Mouse (Mus musculus): Measurements from ENCODE around the gene Tcp10c.
"Not testable (repeated sequence)": the region's sequence is repeated elsewhere in the genome, so short reads cannot be mapped to it uniquely, and the experiment has no call there.

Gene Tcp10c

DNA sequence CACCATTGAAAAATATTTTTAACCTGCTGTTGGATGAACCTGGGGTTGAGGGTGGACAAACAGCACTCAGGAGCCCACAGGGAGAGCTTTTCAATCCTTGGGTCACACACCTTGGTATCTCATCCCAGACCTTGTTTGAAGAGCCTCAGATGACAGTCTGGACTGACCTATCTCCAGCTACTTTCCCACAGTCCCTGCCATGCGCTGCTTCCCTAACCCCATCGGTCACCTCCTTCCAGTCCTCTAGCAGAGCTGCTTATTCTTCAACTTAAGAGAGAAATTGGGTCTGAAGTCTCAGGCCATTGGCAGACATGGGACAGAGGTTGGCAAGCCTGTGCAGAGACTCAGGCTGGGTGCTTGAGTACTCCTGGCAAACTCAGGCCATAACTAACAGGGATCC is 26.9 kb downstream of the Tcp10c start:
- DNase-seq (ENCODE audit: low read depth in 1 of 2, low spot score in 2 of 2), result not testable (repeated sequence)

DNA sequence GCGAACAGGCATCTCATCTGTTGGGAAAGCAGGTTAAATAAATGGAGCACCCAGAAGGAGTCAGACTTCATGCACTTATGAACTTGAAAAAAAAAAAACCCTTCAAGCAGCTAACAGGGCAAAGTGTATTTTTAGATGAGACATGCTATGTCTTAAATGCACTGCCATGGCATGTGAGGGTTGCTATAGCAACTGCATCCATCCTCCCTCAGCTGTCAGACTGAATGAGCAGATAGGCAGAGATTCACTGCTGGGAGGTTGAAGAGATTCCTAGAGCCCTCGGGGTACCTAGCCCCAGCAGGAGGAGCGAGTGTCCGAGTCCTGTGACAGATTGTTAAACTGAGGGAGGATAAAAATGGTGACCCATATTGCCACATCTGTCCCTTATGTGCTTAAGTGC is 36.6 kb downstream of the Tcp10c start:
- not testable (repeated sequence) for DNase-seq (ENCODE audit: low read depth in 1 of 2, low spot score in 2 of 2)

GRCm38 (mm10) chr17:13399961-13400360 is 45.6 kb downstream of the Tcp10c start:
- not testable (repeated sequence) for DNase-seq (ENCODE audit: low read depth in 1 of 2, low spot score in 2 of 2)

DNA sequence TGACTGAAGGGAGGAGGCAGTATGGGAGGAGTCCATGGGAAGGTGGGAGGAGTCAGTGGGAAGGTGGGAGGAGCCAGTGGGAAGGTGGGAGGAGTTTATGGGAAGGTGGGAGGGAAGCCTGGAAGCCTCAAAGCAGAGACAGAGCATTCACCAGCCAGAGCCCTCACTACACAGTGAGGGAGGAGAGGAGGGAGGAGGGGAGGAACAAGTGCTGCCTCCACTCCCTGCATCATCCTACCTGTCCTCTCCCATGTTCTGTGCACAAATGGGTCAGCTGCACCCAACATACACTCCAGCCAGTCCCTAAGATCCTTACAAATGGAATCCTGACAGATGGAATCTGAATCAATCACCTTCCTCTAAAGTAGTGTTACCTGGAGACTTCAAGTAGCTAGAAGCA is 47.7 kb downstream of the Tcp10c start:
- not testable (repeated sequence) for DNase-seq (ENCODE audit: low read depth in 1 of 2, low spot score in 2 of 2)

- DNase-seq (ENCODE audit: low read depth in 1 of 2, low spot score in 2 of 2), result not testable (repeated sequence)
These were observed 49.3 kb downstream of the Tcp10c start for GRCm38 (mm10) chr17:13403527-13404131.

DNA sequence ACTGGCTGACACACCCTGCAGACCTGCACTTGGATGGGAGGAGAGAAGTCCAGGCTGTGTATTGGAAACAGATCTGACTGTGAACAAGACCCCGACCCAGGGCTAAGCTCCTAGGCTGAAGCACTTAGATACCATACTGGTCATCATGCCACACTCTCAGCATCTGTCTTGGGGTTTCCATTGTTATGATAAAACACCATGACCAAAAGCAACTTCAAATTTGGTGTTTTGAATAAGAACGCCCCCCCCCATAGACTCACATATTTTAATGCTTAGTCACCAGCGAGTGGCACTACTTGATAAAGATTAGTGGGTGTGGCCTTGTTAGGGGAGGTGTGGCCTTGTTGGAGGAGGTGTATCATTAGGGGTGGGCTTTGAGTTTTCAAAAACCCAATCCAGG is 51.7 kb downstream of the Tcp10c start:
- DNase-seq (ENCODE audit: low read depth in 1 of 2, low spot score in 2 of 2), result not testable (repeated sequence)

- not testable (repeated sequence) for DNase-seq (ENCODE audit: low read depth in 1 of 2, low spot score in 2 of 2)
These were observed 52.3 kb downstream of the Tcp10c start for GRCm38 (mm10) chr17:13406701-13407100.

- not testable (repeated sequence) for DNase-seq (ENCODE audit: low read depth in 1 of 2, low spot score in 2 of 2)
These were observed 53.4 kb downstream of the Tcp10c start for GRCm38 (mm10) chr17:13407621-13408256.

- not testable (repeated sequence) for DNase-seq (ENCODE audit: low read depth in 1 of 2, low spot score in 2 of 2)
These were observed 53.9 kb downstream of the Tcp10c start for GRCm38 (mm10) chr17:13408257-13408633.

GRCm38 (mm10) chr17:13421022-13421591 is 66.7 kb downstream of the Tcp10c start:
- not testable (repeated sequence) for DNase-seq (ENCODE audit: low read depth in 1 of 2, low spot score in 2 of 2)

GRCm38 (mm10) chr17:13422638-13423037 is 68.3 kb downstream of the Tcp10c start:
- not testable (repeated sequence) for DNase-seq (ENCODE audit: low read depth in 1 of 2, low spot score in 2 of 2)

- not testable (repeated sequence) for DNase-seq (ENCODE audit: low read depth in 1 of 2, low spot score in 2 of 2)
These were observed 69.1 kb downstream of the Tcp10c start for GRCm38 (mm10) chr17:13423373-13424024.

DNA sequence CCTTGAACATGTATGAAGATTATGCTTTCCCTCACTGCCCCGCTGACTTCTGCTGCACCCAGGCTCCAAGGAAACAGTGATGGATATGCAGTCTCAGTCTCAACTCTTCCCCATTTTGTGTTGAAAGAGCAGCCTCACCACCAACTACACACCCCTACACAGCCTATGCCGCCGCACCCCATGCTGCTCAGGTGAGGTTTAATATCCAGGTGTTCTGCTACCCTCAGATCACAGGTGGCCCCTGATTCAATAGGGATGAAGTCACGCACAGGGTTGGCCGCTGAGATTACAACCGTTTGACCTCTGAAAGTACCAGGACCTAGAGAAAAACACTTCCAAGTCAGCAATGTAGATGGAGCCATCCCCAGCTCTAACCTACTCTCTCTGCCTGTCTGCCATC is 69.9 kb downstream of the Tcp10c start:
- not testable (repeated sequence) for DNase-seq (ENCODE audit: low read depth in 1 of 2, low spot score in 2 of 2)

DNA sequence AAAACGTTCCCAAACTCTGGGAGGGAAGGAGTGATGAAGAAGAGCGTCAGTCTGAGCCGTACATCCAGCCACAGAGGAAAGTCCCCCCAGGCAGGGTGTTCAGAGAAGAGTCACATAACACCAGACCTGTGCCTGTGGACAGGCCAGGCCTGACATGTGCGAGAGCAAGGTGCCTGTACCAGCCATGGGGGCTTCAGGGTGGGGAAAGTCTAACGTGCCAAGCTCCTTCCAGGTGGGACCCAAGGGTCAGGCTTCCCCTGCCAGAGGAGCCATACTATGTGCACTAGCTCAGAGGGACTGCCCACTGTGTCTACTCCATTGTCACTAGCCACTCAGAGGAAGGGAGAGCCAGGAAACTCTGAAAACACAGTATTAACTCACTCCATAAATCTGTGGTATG is 71.3 kb downstream of the Tcp10c start:
- DNase-seq (ENCODE audit: low read depth in 1 of 2, low spot score in 2 of 2), result not testable (repeated sequence)

- DNase-seq (ENCODE audit: low read depth in 1 of 2, low spot score in 2 of 2), result not testable (repeated sequence)
These were observed 72.1 kb downstream of the Tcp10c start for GRCm38 (mm10) chr17:13426508-13426907.
